Mouse (Mus musculus) embryo, embryonic 10.5 days (tissue): Measurements from ENCODE around the gene St13.
A peak's percentile ranks its signal among the peaks of the same experiment; 100 is the strongest.

Experiments
- DNase-seq: peaks from one replicate; pipeline ENCODE4 v3.0.0-alpha.2; 2015; ENCODE audit warnings: low spot score

St13 gene

DNA sequence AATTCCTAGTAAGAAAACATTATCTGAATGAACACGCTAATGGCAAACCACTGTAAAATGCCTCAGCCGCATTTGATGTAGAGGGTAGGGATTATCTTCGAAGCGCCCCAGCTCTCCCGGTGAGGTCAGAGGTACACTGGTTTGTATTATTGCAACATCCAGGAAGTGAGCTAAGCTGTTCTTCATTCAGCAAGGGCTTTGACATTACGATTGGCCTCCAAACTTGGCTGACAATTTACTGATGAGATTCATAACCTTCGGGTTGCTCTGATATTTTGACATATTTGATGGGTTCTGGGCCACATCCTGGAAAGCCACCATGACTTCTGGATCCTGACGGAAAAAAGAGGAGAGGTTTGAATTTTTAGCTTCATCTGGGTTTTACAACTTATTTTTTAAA lies 34.6 kb downstream of the St13 start:
- no peak for DNase-seq

DNA sequence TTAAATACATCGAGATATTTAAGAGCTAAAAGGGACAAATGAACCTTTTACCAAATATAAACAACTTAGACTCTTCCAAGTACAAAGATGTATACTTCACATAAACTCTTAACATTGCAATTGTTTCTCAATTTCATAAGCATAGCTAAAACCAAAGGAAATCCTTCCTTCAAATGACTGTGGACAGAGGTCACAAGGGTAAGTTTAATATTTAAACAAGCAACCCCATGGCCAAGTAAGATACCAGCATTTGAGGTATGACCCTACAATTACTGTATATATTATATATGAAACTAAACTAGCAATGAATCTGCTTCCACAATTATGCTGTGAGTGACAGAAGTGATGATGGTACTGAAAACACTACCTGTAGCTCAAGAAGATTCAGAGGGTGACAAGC lies 35.6 kb downstream of the St13 start:
- no peak for DNase-seq

DNA sequence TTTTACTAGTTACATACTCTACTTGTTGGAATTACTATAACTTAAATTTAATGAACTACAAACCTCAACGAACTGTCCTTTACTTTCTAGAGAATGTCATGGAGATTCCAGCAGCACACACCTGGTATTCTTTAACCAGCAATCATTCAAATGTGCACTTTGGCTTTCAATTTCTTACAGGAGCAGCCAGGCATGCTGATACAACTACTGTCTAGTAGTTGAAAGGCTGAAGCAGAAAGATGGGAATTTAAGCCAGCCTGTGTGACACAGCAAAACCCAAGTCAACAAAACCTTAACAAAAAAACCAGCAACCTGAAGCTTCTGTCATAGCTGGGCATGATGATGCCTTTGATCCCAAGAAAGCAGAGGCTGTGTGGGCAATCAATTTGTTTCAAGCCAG lies 37.4 kb downstream of the St13 start:
- no peak for DNase-seq

DNA sequence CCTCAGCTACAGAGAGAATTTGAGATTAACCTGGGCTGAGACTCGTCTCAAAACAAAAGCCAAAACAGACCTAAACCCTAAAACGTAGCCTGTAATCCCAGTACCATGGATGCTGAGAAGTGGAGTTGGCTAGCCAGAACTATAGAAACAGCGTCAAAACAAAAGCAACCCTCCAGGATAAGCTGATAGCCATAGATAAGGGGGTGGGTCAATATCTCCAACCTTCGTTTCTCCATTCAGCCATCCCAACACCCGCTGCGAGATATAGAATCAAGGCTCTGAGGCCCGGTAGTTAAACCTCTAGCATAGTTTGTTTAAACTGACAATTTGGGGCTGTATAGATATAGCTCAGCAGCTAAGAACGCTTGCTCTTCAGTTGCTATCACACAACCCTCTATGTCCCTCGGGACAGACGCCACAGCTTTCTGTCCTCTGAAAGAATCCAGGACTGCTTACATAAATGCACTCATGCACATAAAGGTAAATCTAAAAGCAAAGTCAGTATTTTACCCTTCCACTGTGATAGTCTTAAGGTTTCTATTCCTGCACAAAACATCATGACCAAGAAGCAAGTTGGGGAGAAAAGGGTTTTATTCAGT lies 38.4 kb downstream of the St13 start:
- no peak for DNase-seq

DNA sequence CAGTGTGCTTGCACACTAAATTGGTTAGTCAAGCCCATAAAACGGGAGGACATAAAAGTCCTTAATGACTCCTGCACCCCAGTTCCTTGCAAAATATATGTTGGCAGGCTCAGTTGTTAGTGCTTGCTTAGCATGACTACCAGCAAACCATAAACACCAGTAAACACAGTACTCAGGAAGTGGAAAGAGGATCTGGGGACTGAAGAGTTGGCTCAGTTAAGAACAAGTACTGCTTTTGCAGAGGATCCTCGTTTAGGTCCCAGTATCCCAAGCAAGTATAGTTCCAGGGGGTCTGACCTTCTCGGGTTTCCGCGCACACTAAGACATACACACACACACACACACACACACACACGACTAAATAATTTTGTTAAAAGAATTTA lies 38.9 kb downstream of the St13 start:
- DNase-seq = no peak

DNA sequence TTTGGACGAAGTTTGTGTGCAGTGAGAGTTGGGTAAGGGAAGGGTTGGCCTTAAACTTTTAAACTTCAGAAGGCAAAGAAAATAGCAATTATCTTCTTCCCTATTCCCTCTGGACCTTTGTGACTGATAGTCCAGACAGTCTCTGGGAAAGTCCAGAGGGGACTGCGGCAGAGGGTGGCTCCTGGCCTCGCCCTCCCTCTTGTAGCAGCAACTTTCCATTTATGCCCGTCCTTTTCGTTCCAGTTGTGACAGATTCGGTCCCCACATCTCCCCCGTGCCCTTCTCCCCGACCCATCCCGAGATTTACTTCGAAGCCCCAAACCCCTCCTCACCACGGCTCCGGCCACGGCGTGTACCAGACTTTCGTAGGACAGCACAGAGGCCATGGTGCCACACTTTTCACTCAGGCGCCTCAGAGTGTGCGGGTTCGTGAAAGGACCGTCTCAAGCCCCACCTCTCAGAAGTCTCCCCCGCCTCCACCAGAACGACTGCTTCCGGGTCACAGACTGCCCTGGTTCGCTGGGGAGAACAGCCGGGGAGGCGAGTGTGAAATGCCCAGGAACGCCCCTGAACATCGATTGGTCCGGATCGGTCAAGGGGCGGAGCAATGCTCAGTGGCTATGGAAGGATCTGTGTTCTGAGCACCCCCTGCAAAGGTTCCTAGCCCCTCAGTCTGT lies 39.4 kb downstream of the St13 start, which contains the start of gene Slc25a17:
TSS of gene Slc25a17 (minus strand) at position 468 of the 677 bp plus-strand sequence.
- DNase-seq = peak; percentile 99

DNA sequence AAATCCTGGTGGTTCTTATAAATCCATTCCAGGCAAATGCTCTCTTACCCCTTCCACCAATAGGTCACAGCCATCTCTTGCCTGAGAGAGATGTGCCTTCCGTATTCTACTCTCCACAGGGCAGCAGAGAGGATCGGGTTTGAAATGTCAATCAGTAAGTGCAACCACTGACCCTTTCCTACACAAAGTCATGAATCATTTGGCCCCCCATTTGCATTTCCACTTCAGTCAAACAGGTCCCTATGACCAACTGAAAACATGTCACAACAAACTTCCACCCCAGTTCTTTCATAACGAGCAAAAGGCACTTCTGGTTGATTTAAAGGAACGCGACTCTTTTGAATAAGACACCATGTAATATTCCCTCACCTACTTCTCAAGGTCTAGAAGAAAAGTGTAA lies 40.5 kb downstream of the St13 start:
- DNase-seq = no peak

DNA sequence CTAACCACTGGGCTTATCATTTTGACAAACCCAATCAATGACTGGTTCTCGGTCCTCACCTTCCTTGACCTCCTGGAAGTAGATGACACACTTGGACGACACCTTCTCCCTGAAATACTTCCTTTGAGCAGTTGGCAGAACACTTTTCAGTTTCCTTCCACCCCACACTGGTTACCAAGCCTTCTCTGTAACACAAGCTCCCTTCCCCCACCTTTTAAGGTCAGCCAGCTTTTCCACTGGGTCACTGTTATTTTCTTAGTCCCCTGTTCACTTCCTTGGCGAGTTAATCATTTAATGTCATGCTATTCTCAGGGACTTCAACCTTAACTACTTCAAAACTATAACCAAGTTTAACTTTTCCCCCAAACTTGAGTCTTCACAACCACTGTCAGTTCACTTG lies 40.9 kb downstream of the St13 start:
- DNase-seq = no peak

DNA sequence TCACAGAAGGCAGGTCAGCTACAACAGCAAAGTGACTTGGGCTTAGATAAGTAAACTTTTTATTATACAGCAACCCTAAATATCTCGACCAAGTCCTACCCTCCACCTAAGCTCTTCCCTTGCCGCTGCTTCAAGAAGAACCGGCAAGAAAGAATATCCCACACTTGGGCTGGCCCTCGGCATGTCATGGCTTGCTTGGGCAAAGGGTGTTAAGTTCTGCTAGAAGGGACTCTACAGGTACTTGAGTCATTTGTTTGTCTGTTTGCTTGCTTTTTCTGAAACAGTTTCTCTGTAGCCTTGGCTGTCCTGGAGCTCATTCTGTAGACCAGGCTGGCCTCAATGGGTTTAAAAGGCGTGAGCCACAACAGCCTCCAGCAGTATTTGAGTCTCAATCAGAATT lies 42.9 kb downstream of the St13 start:
- DNase-seq = no peak

DNA sequence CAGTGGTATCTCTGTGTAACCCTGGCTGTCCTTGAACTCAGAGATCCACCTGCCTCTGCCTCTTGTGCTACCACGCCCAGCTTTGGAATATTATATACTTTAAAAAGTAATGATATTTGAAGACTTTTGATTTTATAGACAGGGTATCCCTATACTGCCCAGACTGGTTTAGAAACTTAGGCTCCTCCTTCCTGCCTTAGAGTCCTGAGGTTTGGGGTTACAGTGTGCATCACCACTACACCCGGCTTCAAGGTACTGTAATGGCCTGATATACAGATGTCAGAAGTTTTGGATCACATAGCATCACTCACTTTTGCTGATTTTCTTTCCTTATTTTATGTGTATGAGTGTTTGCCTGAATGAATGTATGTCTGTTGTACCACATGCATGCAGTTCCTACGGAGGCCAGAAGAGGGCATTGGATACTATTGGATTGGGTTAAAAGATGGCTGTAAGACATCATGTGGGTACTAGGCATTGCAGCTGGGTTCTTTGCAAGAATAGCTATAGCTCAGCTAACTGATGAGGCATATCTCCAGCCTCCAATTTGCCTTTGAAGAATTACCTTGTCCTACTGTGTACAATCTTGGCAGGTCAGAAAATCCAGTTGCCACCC lies 44.6 kb downstream of the St13 start:
- peak; percentile 80 for DNase-seq

DNA sequence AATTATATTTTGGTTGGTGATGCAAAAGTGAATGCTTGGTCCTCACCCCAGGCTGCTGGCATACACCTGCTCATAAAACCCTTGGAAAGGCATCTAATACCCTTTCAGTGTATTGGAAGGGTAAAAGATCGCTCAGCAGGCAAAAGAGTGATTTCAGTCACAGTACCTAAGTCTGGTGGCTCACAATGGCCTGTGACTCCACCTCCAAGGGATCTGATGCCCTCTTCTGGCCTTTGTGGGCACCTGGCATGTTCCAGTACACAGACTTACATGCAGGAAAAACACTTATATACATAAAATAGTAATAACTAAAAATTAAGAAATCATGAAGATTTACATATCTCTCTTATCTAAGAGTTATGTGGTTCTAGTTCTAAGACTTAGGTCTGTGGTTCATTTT lies 47.2 kb downstream of the St13 start:
- no peak for DNase-seq

DNA sequence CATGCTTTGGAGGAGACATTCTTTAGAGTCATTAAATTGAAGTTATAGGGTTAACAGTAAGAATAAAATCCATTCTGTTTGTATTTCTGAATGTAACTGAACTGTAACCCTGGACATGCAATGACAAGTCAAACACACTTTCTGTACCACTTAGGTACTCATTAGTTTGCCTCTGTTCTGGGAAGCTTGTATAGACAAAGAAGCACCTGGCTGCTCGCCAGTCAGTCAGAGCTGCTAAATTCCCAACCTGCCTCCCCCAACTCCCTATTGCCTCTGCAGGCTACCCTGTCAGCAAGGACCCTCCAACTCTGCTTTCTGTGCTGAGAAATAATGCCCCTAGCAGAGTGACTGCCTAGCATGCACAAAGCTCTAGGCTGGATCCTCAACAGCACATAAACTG lies 49.5 kb downstream of the St13 start:
- no peak for DNase-seq

DNA sequence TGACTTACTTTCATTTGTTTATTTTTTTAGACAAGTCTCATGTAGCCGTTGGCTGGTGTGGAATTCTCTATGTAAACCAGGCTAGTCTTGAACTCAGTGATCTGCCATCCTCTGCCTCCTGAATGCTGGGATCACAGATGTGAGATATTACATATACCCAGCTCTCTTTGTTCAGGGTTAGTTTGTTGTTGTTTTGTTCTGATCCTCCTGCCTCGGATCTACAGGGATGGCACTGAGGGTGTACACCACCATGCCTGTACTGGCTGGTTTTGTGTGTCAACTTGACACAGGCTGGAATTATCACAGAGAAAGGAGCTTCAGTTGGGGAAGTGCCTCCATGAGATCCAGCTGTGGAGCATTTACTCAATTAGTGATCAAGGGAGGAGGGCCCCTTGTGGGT lies 51.5 kb downstream of the St13 start:
- DNase-seq = no peak

DNA sequence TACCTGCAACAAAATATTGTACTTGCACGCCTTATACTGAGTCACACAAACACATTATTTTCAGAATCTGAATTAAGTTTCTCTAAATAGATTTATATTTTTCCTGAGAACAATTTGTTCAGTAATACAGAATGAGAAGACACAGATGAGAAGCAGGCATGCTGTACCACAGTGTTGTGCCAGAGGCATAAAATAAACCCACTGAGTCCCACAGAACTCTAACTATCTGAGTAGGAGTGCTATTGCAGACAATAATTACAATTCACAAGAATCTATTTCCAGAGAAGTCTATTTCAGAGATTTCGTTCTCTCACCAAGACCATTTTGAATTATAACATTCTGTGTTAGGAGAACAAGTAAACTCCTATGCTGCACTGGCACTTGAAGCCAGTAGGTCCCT lies 52.4 kb downstream of the St13 start:
- no peak for DNase-seq

DNA sequence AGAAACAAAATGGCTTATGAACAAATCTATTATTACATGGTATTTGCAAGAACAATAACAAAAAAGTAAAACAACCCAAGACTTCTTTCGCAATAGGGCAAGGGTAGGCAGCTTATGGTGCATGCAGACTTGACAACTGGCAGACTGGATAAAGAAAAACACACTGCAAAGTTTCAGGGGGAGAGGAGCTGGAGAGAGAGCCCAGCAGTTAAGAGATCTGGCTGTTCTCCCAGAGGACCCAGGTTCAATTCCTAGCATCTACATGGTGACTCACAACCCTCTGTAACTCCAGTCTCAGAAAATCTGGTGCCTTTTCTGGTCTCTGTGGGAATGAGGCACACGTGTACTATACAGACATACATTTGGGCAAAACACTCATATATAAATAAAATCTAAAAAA lies 58.5 kb downstream of the St13 start:
- no peak for DNase-seq

DNA sequence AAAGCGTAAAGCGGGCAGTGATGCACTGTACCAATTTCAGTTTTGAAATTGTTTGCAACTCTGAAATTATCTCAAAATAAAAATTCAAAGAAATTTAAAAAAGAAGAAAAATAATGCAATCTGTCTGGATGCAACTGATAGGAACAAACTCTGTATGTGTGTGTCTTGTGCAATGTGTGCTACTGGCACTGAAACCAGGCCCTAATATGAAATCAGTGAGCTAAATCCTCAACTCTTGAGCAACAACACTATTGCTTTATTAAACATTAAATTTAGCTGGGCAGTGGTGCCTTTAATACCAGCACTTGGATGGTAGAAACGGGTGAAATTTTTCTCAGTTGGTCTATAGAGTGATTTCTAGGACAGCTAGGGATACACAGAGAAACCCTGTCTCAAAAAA lies 60.7 kb downstream of the St13 start:
- no peak for DNase-seq

DNA sequence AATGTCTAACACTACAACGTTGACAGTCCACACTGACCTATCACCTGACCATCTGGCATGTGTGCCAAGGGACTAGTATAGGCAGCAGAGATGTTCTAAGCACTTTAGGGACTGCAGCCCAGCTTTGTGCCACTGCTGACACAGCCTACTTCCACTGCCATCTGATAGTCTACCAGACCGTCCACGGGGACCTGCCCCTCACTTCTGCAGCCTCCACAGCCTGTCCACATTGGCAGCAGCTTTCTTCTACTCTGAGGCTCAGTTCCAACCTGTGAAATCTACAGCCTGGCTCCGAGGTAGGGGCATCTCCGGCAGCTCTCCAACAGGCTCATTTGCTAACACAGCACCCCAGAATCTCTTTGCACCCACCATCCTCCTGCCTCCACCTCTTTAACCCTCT lies 63.4 kb downstream of the St13 start:
- DNase-seq = no peak

DNA sequence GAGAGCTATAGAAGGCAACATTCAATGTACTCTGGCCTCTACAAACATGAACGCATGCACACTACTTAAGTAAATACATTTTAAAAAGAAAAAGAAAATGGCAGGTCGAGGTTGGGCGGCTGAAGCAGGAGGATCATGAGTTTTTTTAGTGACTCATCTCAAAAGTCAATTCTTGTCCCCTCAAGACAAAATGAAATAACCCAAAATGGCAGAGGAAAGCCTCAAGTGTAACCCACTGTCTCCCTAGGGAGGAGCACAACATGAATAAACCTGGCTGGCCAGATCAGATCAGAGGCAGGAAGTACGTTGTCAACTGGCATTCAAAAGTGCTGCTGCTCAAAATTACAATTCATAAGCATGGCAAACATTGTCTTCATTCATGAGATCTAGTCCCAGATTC lies 67.4 kb downstream of the St13 start:
- DNase-seq = no peak

DNA sequence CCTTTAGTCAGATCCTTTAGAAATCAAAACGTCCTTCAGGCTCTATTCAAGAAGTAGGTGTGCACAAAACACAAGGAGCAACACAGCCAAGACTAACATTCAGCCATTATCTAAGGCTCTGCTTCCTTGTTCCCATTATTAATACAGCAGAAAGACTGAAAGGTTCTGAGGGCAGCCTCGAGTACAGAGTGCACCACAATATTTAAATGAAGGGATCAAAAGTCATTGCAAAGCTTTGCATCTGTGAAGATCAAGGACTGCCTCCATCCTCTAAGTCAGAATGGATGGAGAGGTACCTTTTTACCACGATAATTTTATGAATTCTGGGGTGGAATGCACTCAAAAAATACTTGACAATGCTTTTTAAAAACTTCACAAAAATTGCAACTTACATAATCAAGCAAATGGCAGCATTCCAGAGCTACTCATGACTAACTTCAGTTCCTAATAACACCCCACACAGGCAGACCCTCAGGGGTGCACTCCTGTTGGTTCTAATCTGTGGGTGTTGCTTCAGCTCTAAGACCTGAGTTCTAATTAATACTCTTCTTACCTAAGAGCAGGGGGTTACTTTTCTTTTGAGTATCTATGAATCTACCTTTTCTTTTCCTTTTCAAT lies 69.0 kb downstream of the St13 start:
- DNase-seq = no peak

DNA sequence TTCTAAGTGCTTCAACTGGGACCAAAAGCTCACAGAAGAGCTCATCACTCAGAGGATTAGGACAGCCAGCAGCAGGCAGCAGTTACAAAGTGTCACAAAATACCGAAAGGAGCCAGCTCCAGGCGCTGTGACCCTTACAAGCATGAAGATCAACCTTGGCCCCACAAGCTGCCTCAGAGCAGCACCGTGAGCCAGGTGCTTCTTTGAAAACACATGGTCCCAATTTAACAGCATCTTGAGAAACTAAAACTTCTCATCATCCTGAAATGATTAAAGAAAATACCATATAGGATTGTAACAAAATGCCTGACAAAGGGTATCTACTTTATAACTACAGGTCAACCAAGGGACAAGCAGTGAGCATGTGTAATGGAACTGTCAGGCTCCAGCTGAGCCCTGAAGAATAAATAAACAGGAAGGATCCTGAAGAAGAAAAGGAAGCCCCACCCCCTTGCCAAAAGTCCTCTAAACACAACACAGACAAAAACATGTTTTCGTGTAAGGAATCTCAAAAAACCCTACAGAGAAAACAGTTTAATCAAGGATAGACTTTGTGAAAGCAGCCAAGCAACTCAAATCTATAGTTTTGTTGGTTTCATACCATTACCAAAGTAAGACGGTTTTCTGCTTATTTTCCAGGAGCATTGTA lies 70.0 kb downstream of the St13 start:
- peak; percentile 42 for DNase-seq

DNA sequence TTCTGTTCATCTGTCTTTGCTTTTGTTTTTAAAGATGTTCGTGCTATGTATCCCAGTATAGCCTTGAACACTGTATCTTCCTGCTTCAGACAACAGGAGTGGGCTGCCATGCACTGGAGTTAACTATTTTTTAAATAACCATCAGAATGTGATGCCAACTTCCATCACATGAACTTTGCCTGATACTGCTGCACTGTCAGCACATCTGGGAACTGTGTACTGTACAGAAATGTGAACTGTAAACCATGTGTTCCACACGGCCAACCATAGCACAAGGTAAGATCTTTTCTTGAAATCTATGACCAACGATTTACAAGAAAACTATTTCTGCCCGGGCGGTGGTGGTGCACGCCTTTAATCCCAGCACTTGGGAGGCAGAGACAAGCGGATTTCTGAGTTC lies 72.4 kb downstream of the St13 start:
- no peak for DNase-seq

DNA sequence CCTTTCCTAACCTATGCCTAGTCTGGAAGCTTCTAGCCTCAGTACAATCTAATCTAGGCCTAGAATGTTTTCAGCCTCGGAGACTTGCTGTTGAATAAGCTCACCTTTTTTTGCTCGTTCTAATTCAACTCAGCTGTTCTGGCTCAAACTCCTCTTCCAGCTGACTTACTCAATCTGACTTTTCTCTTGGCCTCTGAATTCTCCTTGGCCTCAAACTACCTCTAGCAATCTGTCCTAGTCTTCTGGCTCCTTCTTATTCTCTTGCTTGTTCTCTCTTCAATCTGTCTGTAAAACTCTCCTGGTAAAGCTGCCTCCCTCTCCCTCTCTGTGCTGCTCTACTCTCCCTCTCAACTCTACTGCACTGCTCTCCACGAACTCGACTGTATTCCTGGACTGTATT lies 74.9 kb downstream of the St13 start:
- no peak for DNase-seq

DNA sequence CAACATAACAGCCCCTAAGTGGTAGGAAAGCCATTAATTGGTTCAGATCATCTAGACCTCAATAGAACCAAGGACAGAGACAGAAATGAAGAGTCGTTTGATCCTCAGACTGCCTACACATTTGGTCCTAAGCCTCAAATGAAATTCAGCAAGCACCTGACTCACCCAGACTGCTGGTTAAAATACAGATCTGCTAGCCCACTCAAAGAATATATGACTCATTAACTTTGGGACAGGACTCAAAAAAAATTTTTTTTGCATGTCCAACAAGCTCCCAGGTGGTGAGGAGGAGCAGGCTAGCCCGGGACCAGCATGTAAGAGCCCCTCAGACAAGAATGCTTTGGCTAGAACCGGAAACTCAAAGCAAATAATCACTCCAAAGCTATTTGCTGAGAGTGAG lies 79.7 kb downstream of the St13 start:
- no peak for DNase-seq
